Mouse (Mus musculus): ENCODE measurements around the gene Bach1. TPM values are rescaled to one million over a fixed set of nuclear protein-coding genes. Genes with fewer than 3 reads are reported as not detected.

Bach1 gene
- total RNA-seq, 2 experiments from 2014 or later = 14.5 to 15.6 TPM

DNA sequence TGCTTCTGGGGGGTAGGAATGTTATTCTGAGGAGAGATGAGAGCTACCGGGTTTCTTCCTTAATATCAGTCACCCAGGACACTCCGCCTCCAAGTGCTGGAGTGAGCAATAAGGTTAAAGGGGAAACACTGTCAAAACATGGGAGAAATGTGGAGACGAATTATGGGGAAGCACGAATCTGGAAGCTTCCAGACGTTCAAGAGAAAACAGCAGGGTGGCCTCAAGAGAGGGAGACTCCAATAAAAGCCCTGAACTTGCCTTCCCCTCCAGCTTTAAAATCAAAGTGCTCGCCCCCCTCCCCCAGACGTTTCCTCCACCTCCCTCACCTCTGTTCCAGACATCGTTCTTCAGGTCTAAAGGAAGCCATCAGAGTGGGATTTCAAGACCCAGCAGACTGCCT is 38.6 kb downstream of the Bach1 start:
- no peak for DNase-seq (ENCODE audit: low spot score in 2 of 2)

DNA sequence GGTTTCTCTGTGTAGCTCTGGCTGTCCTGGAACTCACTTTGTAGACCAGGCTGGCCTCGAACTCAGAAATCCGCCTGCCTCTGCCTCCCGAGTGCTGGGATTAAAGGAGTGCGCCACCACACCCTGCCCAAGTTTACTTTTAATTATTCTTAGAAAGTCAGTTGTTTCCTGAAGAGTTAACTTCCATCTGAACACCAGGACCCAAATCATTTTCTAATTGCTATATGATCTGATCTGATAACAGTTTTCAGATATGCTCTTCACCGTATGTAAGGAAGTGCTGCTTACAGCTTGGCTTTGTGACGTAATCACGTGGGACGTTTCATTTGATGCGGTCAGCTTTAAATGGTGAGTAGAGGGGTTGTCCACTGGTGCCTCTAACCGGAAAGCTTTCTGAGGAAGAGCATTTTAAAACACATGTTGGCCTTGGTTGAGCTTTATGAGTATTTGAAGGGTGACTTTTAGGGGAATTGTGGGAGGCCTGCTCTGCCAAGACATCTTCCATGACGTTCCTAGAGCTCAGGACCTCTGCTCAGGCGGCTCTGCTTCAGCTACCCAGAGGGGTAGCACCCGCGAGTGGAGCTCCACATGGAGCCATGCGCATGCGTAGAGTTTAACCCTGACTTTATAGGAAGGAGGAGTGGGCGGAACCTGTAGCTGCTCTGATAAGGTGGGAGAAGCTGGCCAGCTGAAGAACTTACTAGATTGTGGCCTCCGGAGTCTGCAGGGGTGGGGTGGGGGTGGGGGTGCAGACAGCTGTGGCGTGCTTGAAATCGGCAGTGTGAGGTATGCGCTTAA is 39.3 kb downstream of the Bach1 start:
- no peak for DNase-seq (ENCODE audit: low spot score in 2 of 2)

DNA sequence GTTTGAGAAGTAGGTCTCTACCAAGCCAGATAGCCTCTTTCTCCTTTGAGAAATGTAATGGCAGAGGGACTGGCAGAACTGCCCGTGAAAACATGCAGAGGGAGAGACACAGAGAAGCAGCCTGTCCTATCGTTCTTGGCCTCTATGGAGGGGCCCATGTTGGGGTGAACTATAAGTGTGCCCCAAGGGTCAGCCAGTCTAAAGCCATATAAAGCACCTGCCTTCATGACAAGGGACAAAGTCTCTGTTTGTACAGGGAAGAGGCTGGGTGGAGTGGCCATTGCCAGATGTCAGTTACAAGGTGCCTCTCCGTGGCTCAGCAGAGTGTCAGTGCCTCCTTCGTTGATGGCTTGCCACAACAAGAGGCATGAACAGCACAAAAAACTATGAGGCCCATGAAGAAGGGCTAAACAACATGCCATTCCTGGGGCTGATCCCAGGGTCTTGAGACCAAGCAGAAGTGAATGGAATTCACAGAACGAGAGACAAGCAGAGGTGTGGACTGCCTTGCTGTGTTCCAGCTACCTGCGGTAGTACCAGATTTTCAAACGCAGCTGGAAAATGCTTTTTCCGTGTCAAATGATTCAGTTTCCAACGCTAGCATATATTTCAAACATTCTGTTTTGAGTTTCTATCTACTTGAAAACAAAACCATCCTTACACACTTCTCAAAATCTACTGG is 42.4 kb downstream of the Bach1 start:
- DNase-seq (ENCODE audit: low spot score in 2 of 2) = no peak

DNA sequence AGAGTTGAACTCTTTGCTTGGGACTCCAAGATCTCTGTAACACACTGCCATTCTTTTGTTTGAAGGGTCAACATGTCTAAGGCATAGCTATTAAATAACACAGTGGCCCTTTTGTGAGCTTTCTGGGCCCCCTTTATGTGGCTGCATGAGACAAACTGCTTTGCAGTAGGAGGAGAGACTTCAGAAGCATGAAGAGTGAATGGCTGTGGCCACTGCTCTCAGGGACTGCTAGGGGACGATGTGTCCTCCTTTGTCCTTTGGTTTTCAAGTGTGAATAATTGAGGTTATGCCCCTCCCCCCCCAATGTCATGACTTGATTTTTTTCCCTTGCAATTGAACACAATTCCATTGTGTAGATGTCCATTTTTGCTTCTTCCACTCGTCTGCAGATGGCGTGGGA is 44.9 kb downstream of the Bach1 start:
- DNase-seq (ENCODE audit: low spot score in 2 of 2) = no peak

DNA sequence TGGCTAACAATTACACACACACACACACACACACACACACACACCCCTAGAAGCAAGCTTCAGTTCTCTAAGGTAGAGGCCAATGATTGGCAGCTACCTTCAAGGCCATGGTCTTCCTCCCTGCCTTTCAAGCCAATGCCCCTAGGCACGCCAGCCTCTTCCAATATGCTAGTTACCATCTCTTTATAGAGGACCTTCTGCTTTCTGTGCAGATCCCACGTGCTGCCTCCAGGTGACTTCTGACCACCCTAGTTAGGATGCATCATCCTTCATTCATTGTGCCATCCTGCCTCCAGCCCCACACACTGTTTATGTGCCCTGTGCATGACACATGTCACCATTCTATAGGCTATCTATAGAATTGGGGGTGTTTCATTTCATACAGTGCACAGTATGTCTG is 45.6 kb downstream of the Bach1 start:
- no peak for DNase-seq (ENCODE audit: low spot score in 2 of 2)

DNA sequence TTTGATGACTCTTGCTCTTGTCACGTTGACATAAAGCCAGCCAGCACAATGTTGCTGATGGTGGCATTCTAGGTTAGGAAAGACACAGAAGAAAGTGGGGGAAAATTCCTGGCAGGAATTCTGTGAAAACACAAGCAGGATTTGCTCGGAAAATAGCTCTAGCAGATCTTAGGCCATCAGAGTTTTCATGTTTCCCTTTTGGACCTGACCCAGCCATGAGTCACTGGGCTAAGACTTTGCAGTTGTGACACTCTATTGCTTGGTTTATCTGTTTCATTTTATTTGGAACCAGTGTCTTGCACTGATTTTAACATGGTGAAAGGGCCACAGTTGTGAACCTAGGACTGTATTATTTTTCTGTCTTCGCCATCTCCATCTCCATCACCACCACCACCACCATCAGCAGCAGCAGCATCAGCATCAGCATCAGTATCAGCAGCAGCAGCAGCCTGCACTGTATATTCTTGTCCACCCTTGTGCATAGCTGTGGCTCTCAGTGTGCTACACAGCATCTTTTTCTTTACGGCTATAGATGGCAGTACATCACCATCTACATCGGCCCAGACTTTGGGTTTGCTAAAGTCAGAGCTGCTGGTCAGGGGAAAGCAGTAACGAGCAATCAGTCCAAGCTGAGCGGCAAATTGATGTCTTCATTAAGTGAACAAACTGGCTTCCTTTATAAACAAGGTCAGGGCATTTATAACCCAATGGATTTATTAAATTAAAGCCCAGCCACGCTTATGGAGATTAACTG is 46.6 kb downstream of the Bach1 start:
- DNase-seq (ENCODE audit: low spot score in 2 of 2) = no peak

DNA sequence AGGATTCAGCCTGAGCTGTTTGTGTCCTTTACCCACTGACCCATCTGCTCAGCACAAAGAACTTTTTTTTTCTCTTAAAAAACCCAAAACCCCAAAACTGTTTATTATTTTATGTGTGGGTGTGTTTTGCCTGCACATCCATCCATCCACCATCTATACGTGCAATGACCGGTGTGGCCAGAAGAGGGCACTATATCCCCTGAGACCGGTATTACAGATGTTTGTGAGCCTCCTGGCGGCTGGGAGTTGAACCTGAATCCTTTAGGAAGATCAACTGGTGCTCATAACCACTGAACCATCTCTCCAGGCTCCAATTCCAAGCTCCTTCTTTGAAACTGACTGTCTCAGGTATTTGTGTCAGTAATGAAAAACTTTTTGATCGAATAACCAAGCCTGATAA is 48.0 kb downstream of the Bach1 start:
- peak in 1 of 2 experiments; percentile 55 for DNase-seq (ENCODE audit: low spot score in 2 of 2)

DNA sequence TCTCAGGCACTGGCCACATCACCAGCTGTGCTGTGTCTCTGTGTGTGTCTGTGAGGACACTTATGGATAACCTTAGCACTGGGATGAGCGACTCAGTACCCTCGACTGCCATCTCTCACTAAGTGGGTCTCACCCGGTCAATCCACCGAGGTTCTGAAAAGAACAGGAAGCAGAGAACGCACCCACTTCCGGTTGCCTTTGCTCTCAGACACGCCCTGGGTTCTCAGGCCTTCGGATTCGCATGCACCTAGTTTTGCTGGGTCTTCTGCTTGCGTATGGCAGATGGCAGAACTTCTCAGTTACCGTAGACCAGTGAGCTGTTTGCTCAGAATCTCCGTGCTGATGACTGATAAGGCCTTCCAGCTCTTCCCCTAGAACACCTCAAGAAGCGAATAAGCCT is 52.5 kb downstream of the Bach1 start:
- DNase-seq (ENCODE audit: low spot score in 2 of 2) = no peak

DNA sequence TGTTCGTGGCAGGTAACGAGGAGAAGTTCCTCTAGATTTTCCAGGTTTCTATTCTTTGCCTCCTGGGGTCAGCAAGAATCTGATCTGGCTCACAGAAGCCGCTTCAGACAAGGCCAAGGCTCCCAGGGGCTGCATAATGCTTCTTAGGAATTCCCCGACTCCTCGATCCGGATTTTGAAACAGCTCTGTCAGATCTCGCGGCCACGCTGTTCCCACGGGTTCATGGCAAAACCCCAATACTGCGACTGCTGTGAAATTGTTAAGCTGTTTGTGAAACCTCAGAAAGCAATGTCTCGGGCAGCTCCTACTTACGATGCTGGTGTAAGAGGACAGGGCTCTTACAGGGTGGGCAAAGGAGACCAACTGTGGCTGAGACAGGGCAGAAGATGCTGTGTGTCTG is 53.7 kb downstream of the Bach1 start:
- DNase-seq (ENCODE audit: low spot score in 2 of 2) = no peak

DNA sequence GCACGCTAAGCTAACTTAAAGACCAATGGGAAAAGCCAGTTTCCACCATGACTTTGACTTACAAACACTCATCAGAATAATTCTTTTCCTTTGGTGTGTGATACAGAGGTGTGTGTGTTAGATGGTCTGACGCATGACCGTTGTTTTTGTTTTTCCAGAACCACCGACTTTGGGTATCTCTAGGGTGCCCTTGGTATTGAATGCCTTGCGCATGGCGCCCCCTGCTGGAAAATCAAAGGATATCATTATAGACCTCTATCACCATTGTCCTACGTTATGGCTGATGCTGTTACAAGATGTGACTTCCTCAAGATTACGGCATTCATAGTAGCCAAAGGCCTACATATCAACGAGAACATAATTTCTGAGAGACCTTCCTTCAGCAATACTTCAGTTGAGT is 56.1 kb downstream of the Bach1 start:
- DNase-seq (ENCODE audit: low spot score in 2 of 2) = peak; percentile 35 to 40

DNA sequence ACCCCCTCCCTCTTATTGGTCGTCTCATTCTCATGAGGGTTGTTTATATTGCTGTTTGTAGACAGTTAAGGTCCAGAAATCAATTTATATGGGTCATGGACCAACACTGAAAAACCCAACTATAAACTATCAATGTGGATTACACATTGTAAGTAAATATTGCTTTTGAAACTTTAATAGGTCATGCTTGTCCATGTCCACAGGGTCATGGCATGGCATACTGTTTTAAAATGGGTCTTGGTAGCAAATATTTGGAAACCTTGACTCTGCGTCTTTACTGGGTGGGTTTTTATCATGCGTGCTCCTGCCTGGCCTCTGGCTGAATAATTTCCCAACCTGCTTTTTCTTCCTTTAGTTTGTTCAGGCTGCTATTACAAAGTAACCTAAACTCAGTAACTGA is 57.2 kb downstream of the Bach1 start:
- DNase-seq (ENCODE audit: low spot score in 2 of 2) = no peak

DNA sequence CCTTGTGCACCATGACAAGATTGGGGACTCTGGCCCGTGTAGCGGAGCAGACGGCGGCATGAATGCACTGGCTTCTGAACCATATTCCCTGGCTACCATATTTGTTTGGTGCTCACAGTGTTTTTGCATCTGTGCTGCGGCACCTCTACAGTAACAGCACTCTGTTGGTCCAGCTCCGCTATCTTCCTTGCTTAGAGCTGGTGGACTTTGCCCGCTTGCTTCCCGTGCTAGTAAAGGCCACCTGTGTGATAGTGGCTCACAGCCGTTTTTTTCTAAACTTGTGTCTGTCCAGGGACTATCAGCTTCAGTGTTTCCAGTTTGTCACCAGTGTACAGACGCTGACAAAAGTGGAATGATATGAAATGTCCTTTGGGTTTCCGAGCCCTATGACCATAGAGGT is 59.3 kb downstream of the Bach1 start:
- no peak for DNase-seq (ENCODE audit: low spot score in 2 of 2)

DNA sequence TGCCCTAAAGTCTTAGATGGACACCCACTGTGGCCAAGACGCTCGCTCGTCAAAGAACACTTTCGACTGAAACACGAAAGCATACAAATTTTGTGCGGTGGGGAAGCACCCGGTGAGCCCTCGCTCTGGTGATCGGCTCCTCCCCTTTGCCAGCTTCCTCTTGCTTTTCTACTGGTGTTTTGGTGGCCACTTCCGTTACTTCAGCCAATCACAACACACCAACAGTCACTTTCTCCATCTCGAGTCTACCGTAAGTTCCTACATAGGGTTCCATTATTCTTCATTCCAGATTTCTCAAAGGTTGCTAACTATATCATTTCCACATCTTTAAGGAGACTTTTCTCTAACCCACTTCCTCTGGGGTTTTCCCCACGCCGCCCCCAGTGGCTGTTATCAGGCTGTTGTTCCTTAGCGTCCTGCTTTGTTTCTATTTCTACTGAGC is 65.9 kb downstream of the Bach1 start:
- no peak for DNase-seq (ENCODE audit: low spot score in 2 of 2)

DNA sequence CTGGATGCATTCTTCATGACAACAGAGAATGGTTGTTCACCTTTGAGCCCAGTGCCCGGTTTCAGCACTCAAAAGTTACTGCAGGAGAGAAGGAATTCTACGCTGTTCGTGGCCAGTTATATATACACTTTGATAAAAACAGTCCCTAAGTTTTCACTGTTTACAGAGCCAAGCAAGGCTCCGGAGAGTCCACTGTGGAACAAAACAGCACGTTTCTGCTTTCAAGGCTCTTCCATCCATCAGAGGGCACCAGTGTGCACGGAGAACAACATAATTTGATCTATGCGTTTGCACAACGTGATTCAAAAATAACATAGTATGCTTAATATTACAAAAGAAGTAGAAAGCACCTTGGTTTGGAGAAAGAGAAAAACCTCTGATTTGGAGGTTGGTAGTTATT is 67.2 kb downstream of the Bach1 start:
- DNase-seq (ENCODE audit: low spot score in 2 of 2) = peak in 1 of 2 experiments; percentile 13

DNA sequence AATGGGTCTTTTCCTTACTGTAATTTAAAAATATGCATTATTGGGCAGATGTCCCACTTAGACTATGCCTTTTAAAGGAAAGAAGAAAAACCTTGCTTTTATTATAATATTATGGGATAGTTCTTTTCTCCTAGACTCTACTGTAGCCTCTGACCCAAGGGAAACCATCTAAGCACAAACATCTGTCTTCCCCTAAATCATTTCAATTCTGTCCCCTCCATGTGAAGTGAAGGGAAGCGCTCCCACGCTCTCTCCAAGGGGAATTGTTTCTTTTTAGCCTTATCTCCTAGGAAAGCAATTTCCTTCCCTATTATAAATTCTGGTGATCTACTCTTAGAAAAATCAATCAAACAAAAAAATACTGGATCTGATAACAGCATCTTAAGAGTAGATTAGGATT is 71.8 kb downstream of the Bach1 start:
- DNase-seq (ENCODE audit: low spot score in 2 of 2) = no peak

DNA sequence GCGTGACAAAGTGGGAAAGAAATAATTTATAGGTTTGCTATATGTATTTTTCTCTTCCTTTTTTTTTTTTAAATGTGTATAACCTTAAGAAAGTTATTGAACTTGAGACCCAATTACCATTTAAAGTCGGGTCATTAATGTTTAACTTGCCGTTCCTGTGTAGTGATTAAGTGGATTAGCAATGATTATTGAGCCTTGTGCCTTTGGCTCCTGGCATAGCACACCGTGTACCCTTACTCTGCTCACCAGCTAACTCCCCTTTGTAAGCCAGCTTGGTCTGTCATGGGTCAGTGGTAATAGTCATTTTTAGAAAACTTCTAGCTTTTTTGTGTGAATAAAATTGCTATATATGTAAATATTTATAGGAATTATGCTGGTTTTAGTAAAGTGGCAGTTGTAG is 73.2 kb downstream of the Bach1 start:
- DNase-seq (ENCODE audit: low spot score in 2 of 2) = no peak

DNA sequence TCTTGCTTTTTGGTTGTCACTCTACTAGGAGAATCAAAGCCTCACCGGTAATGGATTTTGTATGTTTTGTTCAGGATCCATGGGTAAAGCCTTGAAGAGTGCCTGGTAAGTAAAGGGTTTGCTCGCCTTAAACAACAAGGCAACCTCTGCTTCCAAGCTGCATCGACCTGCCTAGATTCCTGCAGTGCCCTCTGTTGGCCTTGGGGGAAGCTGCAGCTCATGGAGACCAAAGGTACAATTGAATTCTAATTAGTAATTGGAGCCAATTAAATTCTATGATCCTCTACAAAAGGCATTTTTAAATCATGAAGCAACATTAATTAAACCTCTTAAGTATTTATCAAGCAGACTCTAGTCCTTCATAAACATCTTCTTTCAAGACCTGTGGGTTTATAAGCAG is 75.7 kb downstream of the Bach1 start:
- DNase-seq (ENCODE audit: low spot score in 2 of 2) = no peak

DNA sequence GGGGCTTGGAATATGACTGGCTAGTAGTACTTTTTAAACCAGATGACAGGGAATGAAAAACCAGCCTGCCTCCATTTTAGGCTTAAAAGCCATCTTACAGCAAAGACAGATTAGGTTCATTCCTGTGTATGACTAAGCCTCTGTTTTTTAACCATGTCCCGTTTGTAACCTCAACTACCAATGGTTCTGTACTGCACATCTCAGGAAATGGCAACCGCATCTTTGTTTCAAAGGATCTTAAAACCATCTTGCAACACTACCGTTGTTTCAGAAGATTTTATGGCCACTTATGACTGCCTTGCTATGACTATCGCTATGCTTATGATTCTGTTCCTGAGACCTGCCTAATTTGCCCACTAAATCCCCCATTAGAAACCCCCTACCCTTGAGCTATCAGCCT is 78.6 kb downstream of the Bach1 start:
- DNase-seq (ENCODE audit: low spot score in 2 of 2) = no peak

DNA sequence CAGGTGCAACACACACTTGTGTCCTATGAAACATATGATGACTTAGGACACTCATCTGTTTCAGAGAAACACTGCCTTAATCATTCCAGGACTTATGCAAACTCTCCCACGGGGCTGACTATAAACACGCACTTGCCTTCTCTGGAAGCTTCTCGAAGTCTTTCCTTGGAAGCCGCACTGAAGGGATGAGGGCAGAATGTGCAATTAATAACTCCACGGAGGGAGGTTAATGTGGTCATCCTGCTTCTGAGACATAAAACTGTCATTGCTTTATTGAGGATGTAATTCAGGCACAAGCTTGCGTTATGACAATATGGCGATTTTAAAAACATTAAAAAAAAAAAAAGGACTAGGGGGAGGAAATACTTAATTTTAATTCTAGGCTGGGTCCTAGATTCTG is 82.9 kb downstream of the Bach1 start:
- DNase-seq (ENCODE audit: low spot score in 2 of 2) = no peak
